Mouse (Mus musculus): ENCODE results near the gene Syt14. TPM values are rescaled to one million over a fixed set of nuclear protein-coding genes. Genes with fewer than 3 reads are reported as not detected.

Gene Syt14
- 9.2 and 9.8 TPM in 2 replicates for polyA plus RNA-seq (2016; fragmentation: Nextera tagmentation; extraction: Ambion mirVana)

- peak within 1 kb of the TSS; percentile 76 for H3K4me3 ChIP-seq (replicated peaks)
- H3K27ac ChIP-seq, result peak within 1 kb of the TSS; percentile 65
- 0 out of 2 replicates have a peak, but pooled peaks cover 2% of the 10 kb centered on the region for H3K27me3 ChIP-seq
- peak; percentile 95 for ATAC-seq (ENCODE audit: low FRiP score)
- under 1% methylated on average over 67 of the region's 67 CpGs for whole genome bisulfite sequencing
- H3K4me2 ChIP-seq, result peak within 1 kb of the TSS; percentile 86
- no peaks in the 10 kb centered on the region for H3K36me3 ChIP-seq (replicated peaks)
- H3K9me3 ChIP-seq, result no peaks in the 10 kb centered on the region
- peak within 1 kb of the TSS; percentile 85 for H3K9ac ChIP-seq
- peaks cover 14% of the 10 kb centered on the region for H3K4me1 ChIP-seq
These were observed at the start of gene Syt14 for GRCm38 (mm10) chr1:193035371-193036238. Syt14 (minus strand) TSS chr1:193035775.

- no peak overlapping the region for H3K4me3 ChIP-seq (replicated peaks)
These were observed 48.4 kb upstream of the Syt14 start for GRCm38 (mm10) chr1:193084016-193084415.

GRCm38 (mm10) chr1:193083051-193083450, 47.5 kb upstream of the Syt14 start:
- Histone ChIP-seq H3K4me1 (peaks cover 22% of the 10 kb centered on the region), H3K9me3 (no peaks in the 10 kb centered on the region), H3K27ac (peak overlapping the region; percentile 72; the same call in 1 of the 2 replicates), H3K27me3 (no peaks in the 10 kb centered on the region), H3K4me3 (replicated peaks) (no peak overlapping the region), H3K4me2 (no peak overlapping the region), H3K9ac (no peak overlapping the region), H3K36me3 (replicated peaks) (no peaks in the 10 kb centered on the region)
- ATAC-seq (ENCODE audit: low FRiP score), result no peak
- 70% methylated on average over 7 of the region's 7 CpGs for WGBS

More at GRCm38 (mm10) chr1:193084016-193084415, 48.4 kb upstream of the Syt14 start:
- 92% methylated on average over 1 of the region's 1 CpGs for WGBS
- peaks cover 22% of the 10 kb centered on the region for H3K4me1 ChIP-seq
- no peaks in the 10 kb centered on the region for H3K9me3 ChIP-seq
- H3K4me2 ChIP-seq, result no peak overlapping the region
- H3K27ac ChIP-seq, result no peak overlapping the region
- no peaks in the 10 kb centered on the region for H3K27me3 ChIP-seq
- no peaks in the 10 kb centered on the region for H3K36me3 ChIP-seq (replicated peaks)
- ATAC-seq (ENCODE audit: low FRiP score), result no peak
- no peak overlapping the region for H3K9ac ChIP-seq

GRCm38 (mm10) chr1:193082311-193082921, 46.8 kb upstream of the Syt14 start:
- H3K9ac ChIP-seq, result no peak overlapping the region
- H3K27me3 ChIP-seq, result no peaks in the 10 kb centered on the region
- no peaks in the 10 kb centered on the region for H3K9me3 ChIP-seq
- H3K4me1 ChIP-seq, result peaks cover 22% of the 10 kb centered on the region
- H3K4me2 ChIP-seq, result no peak overlapping the region
- 21% methylated on average over 10 of the region's 10 CpGs for WGBS
- no peak overlapping the region for H3K4me3 ChIP-seq (replicated peaks)
- peak; percentile 60; the same call in 1 of the 2 replicates for ATAC-seq (ENCODE audit: low FRiP score)
- H3K36me3 ChIP-seq (replicated peaks), result no peaks in the 10 kb centered on the region
- peak overlapping the region; percentile 72 for H3K27ac ChIP-seq

- ATAC-seq (ENCODE audit: low FRiP score), result no peak
- no peak overlapping the region for H3K4me2 ChIP-seq
- no peak overlapping the region for H3K4me3 ChIP-seq (replicated peaks)
- no peak overlapping the region for H3K27ac ChIP-seq
- H3K27me3 ChIP-seq, result no peaks in the 10 kb centered on the region
- H3K4me1 ChIP-seq, result no peaks in the 10 kb centered on the region
- H3K36me3 ChIP-seq (replicated peaks), result no peaks in the 10 kb centered on the region
- 90% methylated on average over 3 of the region's 3 CpGs for WGBS
- H3K9ac ChIP-seq, result no peak overlapping the region
- no peaks in the 10 kb centered on the region for H3K9me3 ChIP-seq
These were observed 27.0 kb upstream of the Syt14 start for GRCm38 (mm10) chr1:193062618-193063017.

GRCm38 (mm10) chr1:193060167-193060566, 24.6 kb upstream of the Syt14 start:
- no peaks in the 10 kb centered on the region for H3K4me1 ChIP-seq
- H3K9ac ChIP-seq, result no peak overlapping the region
- H3K27me3 ChIP-seq, result no peaks in the 10 kb centered on the region
- no peaks in the 10 kb centered on the region for H3K9me3 ChIP-seq
- H3K4me2 ChIP-seq, result no peak overlapping the region
- H3K27ac ChIP-seq, result no peak overlapping the region
- ATAC-seq (ENCODE audit: low FRiP score), result no peak
- WGBS, result 92% methylated on average over 2 of the region's 2 CpGs
- no peak overlapping the region for H3K4me3 ChIP-seq (replicated peaks)
- no peaks in the 10 kb centered on the region for H3K36me3 ChIP-seq (replicated peaks)

GRCm38 (mm10) chr1:193059596-193059995, 24.0 kb upstream of the Syt14 start:
- Histone ChIP-seq H3K27ac (no peak overlapping the region), H3K36me3 (replicated peaks) (no peaks in the 10 kb centered on the region), H3K4me3 (replicated peaks) (no peak overlapping the region), H3K9me3 (no peaks in the 10 kb centered on the region), H3K9ac (no peak overlapping the region), H3K4me1 (no peaks in the 10 kb centered on the region), H3K4me2 (no peak overlapping the region), H3K27me3 (no peaks in the 10 kb centered on the region)
- WGBS, result 73% methylated on average over 5 of the region's 5 CpGs
- ATAC-seq (ENCODE audit: low FRiP score), result no peak

GRCm38 (mm10) chr1:193054401-193054800, 18.8 kb upstream of the Syt14 start:
- Histone ChIP-seq H3K27ac (no peak overlapping the region), H3K9me3 (no peaks in the 10 kb centered on the region), H3K9ac (no peak overlapping the region), H3K27me3 (no peaks in the 10 kb centered on the region), H3K4me1 (no peaks in the 10 kb centered on the region), H3K36me3 (replicated peaks) (no peaks in the 10 kb centered on the region), H3K4me2 (no peak overlapping the region), H3K4me3 (replicated peaks) (no peak overlapping the region)
- WGBS, result 77% methylated on average over 5 of the region's 5 CpGs
- ATAC-seq (ENCODE audit: low FRiP score), result no peak

GRCm38 (mm10) chr1:193053065-193053464, 17.5 kb upstream of the Syt14 start:
- Histone ChIP-seq H3K27me3 (no peaks in the 10 kb centered on the region), H3K4me2 (no peak overlapping the region), H3K4me1 (no peaks in the 10 kb centered on the region), H3K9ac (no peak overlapping the region), H3K36me3 (replicated peaks) (no peaks in the 10 kb centered on the region), H3K9me3 (no peaks in the 10 kb centered on the region), H3K27ac (no peak overlapping the region), H3K4me3 (replicated peaks) (no peak overlapping the region)
- WGBS, result 83% methylated on average over 5 of the region's 5 CpGs
- no peak for ATAC-seq (ENCODE audit: low FRiP score)

- WGBS, result 88% methylated on average over 4 of the region's 4 CpGs
- Histone ChIP-seq H3K9me3 (no peaks in the 10 kb centered on the region), H3K27me3 (no peaks in the 10 kb centered on the region), H3K36me3 (replicated peaks) (no peaks in the 10 kb centered on the region), H3K4me3 (replicated peaks) (no peak overlapping the region), H3K4me2 (no peak overlapping the region), H3K9ac (no peak overlapping the region), H3K27ac (no peak overlapping the region), H3K4me1 (no peaks in the 10 kb centered on the region)
- ATAC-seq (ENCODE audit: low FRiP score), result no peak
These were observed 12.0 kb upstream of the Syt14 start for GRCm38 (mm10) chr1:193047616-193048015.

GRCm38 (mm10) chr1:193042760-193043295, 7.3 kb upstream of the Syt14 start:
- Histone ChIP-seq H3K36me3 (replicated peaks) (no peaks in the 10 kb centered on the region), H3K27me3 (no peaks in the 10 kb centered on the region), H3K9ac (no peak overlapping the region), H3K4me3 (replicated peaks) (no peak overlapping the region), H3K4me2 (no peak overlapping the region), H3K4me1 (no peaks in the 10 kb centered on the region), H3K27ac (no peak overlapping the region), H3K9me3 (no peaks in the 10 kb centered on the region)
- ATAC-seq (ENCODE audit: low FRiP score), result no peak
- whole genome bisulfite sequencing, result 55% methylated on average over 3 of the region's 3 CpGs

GRCm38 (mm10) chr1:193034951-193035370, 614 bp downstream of the Syt14 start:
- H3K36me3 ChIP-seq (replicated peaks), result no peaks in the 10 kb centered on the region
- no peaks in the 10 kb centered on the region for H3K9me3 ChIP-seq
- 0% methylated on average over 19 of the region's 19 CpGs for WGBS
- H3K4me2 ChIP-seq, result peak overlapping the region; percentile 86
- peaks cover 14% of the 10 kb centered on the region for H3K4me1 ChIP-seq
- peak overlapping the region; percentile 65; the same call in 1 of the 2 replicates for H3K27ac ChIP-seq
- peak overlapping the region; percentile 76 for H3K4me3 ChIP-seq (replicated peaks)
- H3K9ac ChIP-seq, result peak overlapping the region; percentile 85
- 0 out of 2 replicates have a peak, but pooled peaks cover 2% of the 10 kb centered on the region for H3K27me3 ChIP-seq
- ATAC-seq (ENCODE audit: low FRiP score), result no peak
